Mouse (Mus musculus): ENCODE measurements at regions not wholly inside any gene's neighbourhood (a gene's known extent, or its start where the extent isn't known, plus 50 kb on each side); places are given as distances from the start of the nearest gene placed in this dataset.

DNA sequence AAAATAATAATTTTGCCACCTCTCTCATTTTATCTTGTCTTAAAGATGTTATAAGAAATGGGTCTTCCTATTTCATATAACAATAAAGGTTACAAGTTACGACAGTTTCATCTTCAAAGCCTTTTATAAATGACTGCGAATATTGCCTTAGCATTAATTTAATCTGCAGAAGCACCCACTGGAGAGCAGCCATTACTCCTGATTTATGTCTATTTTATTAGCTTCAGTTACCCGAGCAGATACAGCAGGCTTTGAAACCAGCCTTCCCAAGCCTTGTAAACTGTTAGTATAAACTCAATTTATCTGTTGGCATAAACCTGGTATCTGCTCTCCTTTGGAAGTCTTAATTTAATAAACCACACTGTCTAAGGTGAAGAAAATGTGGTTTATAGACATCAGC lies 2851.6 kb upstream of the Gm6569 start:
- no peak for DNase-seq

DNA sequence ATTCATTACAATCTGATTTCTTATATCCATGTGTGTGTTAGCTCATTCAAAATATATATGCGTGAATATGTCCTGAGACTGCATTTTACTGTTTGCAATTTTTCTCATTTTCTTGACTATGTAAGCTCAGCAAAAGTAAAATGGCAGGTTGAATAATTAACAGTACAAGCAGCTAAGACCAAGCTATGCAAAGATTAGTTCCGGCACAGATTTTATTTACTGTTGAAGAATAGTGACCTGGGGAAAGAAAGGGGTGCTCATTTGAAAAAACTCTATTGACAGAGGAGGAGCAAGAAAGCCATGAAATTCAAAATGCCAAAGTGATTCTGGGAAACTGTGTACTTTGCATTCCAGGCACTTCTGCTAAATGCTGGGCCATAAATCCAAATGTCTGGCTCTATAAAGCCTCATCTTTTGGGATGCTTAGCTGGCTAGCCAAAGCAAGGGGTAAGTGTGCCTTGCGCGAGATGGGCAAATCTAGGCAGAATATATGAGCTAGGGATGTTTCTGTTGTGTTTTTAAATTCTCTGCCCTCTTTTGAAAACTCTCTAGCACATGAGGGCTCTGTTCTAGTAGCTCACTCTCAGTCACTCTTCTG lies 2846.3 kb upstream of the Gm6569 start:
- no peak for DNase-seq

DNA sequence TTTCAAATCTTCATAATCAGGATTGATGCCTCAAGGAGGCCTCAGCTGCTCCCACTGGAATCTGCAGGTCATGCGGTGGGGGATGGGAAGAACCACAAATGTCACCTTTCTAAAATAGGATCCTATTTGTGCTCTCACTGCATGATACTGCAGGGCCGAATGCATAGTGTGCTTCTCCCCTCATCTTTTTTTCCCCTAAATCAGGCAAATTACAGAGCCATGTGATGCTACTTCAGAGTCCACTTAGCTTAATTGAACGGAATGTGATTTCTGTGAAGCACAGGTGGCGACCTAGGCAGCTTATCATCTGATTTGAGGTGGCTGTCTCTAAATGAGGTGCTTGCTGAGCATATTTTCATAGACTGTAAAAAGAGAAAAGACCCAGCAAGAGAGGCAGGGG lies 2841.0 kb upstream of the Gm6569 start:
- DNase-seq, result no peak

DNA sequence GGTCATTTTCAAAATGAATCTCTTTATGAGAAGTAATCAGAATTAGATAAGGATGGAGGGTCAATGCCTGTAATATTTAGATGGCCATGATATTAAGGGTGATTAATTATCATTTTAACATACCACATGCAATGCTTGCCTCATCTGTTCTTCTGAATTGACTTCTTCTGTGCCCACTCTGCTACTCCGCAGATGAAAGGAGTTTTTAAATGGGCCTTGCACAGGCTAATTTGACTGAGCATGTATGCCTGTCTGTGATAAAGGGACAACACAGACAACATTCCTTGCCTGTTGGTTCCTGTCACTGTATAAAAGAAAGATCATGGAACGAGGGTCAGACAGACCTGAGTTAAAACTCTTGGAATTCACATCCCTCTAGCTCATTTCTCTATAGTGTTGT lies 2824.0 kb upstream of the Gm6569 start:
- DNase-seq, result no peak

DNA sequence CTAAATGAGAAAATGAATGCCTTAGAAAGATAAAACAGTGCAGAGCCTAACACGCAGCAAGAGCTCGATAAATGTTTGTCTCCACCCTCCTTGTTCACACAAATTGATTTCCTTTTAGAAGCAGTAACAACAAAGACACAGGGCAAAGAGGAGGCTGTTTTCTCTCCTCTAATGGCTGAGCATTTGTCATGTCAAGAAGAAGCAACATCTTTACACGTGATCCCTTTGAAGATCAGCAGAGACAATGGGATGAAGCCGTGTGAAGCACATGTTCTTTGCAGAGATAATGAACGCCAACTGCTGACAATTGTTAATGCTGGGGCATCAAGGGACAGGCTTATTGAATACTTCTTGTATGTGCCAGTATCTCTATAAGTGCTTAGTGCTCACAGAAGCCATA lies 2823.6 kb upstream of the Gm6569 start:
- no peak for DNase-seq

DNA sequence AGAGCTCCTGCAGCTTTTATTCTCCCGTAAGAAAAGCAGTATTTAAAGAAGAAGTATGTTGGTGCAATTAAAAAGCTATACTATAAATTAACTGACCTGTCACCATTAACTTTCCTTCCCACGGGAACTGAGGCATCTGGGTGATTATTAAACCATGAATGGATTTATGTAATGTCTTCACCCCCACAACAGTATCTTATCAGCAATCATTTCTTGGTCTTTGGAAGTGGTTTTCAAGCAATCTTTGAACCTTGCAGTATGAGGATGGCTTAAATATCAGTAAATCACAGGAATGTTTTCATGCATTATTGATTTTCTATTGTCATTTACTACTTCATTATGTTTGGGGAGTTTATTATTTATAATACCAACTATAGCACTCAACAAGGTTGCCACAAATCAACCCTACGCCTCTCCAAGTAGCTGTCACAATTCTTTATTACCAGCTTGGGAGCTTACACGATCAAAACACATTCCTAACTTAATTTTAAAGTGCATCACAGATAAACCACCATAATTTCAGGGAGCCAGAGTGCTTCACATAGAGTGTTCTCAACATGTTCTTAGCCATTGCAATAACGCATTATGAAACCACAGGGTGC lies 2780.0 kb upstream of the Gm6569 start:
- no peak for DNase-seq

DNA sequence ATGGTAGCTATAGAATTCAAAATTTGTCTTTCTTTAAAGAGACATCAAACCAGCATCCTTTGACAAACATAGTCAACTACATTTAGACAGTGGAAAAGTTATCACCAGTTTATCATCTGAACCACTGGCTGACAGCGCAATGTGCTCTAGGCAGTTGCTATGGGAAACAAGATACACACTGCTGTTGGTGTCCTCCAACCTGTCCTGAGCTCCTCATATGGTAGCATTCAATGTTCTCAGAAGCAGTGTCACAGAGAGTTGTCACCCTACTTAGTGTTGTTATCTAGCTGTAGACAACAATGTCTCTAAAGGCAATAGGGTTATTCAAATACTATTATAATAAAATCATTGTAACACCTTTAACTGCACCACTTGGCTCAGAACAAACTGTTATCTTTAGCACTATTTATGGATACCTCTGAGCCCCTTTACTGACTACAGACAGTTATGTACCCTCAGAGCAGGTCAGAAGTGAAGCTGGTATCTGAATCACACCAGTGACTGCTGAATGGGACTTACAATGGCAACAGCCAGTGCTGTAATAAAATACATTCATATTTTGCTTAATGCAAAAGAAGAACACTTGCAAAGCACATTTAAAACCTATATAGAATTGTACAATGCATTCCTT lies 2747.9 kb upstream of the Gm6569 start:
- no peak for DNase-seq

DNA sequence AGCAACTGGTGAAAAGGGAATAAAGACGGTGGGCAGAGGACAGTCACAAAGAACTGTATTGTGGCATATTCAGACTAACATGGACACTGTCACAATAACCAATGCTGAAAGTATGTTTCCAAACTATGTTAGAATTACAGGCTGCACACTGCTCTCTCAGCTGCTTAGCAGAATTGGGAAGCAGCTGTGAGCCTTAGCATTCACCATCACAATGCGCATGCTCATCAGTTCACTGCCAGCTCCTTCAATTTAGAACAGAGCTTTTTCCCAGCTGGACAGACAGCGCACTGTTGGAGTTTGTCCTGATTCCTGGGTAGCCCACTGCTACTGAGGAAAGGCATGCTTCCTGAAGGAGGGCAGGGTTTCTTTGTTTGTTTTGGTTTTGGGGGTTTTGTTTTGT lies 2735.2 kb upstream of the Gm6569 start:
- no peak for DNase-seq

DNA sequence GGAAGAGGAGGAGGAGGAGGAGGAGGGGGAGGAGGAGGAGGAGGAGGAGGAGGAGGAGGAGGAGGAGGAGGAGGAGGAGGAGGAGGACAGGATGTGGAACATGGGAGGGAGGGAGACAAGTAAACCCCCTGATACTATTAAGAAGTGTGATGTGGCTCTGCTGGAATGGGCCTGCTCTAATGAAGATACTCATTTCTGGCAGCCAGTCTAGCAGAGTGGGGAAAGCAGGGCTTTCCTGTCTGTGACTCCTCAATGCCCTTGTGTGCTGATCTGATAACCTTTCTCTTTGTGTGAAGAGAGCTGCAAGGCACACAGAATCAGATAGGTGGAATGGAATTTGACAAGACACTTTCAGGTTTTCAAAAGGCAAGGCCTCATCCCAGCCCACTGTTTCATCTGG lies 2704.6 kb upstream of the Gm6569 start:
- DNase-seq, result no peak

DNA sequence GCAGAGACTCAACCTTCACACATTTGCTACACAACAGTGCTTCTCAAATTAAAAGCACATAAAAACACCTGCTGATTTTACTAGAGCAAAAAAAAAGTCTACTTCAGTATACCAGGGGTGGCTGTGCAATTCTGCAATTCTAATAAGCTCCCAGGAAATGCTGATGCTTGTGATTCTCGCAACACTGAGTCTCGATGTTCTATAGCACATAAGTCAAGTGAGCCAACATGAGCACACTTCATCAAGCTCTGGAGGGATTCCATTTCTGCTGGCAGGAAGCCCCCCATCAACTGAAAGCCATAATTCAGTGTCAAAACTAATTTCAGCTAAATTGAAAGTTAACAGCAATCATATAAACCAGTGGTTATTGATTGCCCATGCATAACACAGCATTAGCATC lies 2676.7 kb upstream of the Gm6569 start:
- DNase-seq, result no peak

DNA sequence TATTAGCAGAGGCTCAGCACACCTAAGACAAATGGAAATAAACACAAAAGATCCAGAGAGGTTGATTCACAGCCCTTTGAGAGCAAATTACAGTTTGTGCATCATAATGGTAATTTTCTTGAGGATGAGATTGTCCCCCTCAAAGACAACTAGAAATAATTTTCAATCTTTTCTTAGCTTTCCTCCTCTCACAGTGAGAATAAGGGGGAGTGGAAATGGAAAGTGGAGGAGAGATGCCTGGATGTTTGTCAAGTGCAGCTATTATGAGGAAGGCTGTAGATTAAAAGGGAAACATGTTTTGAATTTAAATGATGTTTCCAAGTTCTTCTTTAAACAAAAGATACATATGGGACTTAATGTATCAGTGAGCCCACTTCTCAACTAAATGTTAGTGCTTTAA lies 2672.3 kb upstream of the Gm6569 start:
- no peak for DNase-seq

DNA sequence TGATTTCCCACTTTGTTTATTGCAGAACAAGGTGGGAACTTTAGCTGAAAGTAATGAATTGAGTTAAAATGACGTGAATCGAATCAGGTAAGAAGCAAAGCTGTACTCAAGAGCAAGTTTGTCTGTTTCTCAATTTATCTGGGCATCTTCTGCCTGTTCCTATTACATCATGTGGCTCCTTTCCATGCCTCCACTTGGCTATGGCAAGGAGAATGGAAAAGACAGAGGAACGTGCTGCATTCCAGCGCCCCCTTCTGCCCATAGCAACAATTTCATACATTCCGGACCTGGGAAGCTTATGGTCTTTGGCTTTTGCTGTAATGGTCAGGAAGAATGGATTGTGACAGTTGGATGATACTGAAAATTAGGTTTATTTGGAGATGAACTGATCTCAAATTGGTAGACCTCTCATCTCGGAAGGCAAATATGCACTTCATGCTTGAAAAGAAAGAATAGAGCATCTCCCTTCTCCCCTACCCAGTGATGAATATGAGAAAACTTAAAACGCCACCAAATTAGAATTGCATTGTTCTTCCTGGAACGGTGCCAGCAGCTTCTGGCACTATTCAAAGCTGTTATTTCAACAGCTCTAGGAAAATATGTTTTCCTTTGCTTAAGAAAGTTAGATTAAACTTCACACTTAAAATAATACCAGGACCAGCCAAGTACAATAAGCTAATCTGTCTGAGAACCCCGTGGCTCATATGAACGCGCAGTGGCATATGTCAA lies 2639.2 kb upstream of the Gm6569 start:
- DNase-seq, result no peak

DNA sequence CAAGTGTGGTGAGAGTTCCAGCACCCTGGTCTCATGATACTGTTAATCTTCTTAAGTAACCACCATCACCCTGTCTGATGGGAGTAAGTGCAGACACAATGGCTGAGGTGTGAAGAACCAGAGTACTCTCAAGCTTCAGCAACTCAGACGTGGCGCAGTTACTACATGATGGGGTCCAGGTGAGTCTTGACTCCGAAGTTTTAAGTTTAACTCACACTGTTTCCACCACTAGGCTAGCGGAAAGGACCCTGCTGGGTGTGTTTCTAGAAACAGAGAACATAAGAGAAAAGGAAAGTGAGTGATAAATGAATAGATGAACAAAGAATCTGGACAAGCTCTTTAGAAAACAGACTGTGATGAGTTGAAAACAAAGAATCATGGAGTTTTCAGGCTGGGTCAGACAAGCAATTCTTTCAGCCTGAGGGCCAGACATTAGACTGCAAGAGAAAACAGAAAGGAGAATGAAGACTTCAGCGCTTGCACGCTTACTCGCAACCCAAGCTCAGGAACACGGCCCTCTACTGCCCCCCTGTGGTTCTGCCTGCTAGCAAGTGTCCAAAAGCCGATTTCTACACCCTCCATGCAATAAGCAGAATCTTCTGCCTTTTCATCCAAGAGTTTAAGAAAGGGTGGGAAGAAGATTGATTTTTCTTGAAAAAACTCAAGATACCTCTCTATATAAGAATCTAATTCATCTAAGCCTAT lies 2593.6 kb upstream of the Gm6569 start:
- DNase-seq, result peak; percentile 16

DNA sequence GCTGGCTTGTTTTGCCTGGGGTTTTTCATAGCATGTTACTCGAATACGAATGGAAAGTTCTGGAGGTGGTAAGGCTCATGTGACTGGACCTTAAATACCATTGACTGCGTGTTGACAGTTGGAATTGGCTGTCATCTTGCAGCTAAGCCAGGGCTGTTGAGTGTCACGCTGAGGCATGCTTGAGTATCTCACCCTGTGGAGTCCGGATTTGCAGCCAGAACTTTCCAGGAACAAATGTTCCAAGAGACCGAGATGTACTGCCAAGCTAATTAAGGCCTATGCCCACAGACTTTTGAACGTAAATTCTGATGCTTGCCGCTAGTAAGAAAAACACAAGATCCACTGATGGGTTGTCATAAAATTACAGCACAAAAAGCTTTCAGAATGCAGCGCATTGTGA lies 2590.8 kb upstream of the Gm6569 start:
- DNase-seq, result no peak

DNA sequence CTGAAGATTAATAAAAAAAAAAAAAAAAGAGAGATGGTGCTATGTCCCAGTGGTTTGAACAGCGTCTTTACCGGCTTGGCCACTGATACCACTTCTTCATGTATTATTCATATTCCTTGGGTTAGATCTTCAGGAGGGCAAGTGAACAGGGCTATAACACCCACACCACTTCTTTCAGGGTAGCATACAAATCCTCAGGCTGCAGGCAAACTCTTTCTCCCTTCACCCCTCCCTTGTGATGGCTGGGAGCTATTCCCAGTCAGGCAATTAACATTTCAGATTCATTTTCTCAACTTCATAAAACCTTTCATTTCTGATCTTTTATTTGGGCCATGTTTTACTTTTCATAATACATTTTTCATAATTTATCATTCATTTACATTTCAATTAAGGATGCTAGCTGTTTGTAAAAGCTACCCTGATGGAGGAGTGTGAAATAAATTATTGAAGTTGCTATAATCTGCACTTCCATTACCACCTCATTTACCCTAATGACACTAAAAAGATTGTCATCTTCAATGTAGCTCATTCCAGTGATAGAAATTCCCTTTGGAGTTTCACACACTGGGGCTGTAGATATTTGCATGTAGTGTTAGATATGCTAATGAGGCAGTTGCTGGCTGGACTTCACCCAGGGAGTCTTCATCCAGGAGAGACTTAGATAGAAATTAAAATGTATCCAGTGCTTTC lies 2558.3 kb upstream of the Gm6569 start:
- no peak for DNase-seq

DNA sequence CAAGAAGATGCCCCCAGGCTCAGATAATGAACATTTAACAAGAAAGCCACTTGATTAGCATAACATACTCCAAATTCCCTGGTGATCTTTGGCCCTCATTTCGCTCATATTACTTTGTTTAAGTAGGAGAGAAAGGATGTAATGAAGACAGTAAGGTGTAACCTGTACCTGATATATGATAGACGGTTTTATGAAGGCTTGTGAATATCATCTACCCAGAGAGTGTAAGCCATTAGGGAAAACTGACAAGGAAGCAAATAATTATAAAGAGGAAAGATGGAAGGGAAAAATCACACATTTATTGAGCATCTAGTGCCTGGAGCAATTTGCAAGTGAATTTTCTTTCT lies 2557.8 kb upstream of the Gm6569 start:
- DNase-seq, result no peak

DNA sequence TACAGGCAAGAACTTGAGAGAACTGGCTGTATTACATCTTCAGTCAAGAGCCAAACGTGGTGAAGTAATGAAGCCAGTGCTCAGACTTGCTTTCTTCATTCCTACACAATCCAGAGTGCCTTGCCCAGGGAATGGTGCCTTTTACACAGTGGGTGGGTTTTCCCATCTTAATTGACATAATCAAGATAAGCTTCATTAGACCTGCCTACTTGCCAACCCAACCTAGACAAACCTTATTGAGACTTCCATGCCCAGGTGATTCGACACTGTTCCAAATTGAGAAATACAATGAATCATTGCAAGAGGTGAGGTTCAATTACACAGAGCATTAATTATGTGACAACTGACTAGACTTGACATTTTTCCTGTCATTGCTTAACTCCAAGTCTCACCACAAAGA lies 2557.0 kb upstream of the Gm6569 start:
- no peak for DNase-seq

DNA sequence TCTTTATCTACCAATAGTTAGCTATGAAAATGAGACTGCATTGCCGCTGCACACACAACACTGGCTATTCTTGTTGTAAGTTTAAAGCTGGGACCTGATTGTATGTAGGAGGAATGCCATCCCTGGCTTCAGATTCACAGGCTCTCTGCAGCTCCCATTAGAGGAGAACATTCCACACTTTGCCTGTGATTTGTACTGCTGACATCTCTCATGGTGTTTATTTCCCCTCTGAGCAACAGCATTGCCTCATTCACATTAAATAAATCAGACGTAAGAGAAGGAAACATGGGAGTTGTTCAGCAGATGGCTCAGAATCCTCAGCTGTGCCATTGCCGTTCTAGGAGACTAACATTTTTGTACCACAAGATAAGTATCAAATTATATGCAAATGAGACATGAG lies 2550.6 kb upstream of the Gm6569 start:
- DNase-seq, result no peak

DNA sequence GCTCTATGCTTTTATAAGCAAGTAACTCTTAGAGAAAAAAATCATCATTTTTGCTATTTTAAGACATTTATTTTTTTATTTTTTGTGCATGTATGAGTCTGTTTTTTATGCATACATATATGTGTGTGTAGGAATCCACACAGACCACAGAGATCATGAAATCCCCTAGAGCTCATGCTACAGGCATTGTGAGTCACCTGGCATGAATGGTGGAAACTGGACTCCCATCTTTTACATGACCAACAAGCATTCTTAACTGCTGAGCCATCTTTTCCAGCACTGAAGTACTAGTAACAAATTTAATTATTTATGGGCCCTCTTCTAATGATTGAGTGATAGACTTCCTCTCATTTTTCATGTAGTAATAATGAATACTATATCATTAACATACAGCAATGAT lies 2531.8 kb upstream of the Gm6569 start:
- DNase-seq, result no peak

DNA sequence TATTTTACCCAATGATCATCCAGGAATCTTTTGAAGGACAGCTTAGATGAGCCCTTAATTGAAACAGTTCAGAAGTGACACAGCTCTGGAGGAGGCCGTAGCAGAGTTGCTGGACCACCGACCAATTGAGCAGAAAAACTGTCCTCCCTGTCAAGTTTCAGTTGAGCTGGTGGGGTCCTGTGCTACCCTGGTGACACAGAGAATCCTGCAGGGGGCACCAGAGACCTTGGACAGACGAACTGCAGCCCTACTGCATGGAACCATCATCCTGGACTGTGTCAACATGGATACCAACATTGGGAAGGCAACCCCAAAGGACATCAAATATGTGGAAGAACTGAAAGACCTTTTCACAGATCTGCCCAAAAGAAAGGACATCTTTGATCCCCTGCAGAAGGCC lies 2524.1 kb upstream of the Gm6569 start:
- DNase-seq, result no peak

DNA sequence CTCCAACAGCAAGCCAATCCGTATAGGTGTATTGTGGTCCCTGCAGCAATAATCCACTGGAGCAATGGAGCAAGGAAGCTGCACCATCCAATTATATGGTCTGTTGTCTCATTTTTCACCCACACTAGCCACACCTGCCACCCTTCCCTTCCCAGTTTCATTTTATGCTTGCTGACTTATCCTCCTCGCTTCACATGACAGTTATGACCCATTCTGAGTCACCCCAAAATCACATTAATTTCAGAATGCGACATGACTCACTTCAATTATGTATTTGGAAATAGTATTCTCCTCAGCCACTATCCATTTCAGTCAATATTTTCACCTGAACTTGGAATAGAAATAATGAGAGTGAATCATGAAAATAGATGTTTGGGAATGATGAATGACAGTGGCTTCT lies 2507.8 kb upstream of the Gm6569 start:
- DNase-seq, result no peak

DNA sequence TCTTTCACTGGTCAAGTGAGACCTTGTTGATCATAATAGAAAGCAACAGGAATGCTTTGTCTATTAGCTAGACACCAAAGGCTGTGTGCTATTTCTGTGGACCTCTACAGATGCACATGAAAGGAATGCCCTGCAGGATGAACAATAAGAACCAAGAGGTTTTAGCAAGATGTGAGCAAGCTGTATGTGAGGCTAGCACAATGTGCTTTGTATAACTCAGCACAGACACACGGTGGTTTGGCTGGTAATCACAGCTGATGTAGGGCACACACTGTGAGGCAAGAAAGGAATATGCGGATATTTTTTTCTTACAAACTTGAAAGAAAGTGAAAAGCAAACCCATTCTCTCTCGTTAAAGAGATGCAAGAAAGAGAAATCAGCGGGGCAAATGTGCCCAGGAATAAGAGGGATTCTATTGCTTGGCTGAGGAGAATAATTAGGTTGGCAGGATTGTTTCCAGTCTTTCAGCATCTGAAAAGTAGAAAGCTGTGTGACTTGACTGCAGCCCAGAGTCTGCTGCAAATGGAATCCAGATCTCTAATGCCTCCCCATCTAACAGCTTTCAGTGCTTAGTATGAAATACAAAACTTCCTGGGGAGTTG lies 2476.1 kb upstream of the Gm6569 start:
- no peak for DNase-seq

DNA sequence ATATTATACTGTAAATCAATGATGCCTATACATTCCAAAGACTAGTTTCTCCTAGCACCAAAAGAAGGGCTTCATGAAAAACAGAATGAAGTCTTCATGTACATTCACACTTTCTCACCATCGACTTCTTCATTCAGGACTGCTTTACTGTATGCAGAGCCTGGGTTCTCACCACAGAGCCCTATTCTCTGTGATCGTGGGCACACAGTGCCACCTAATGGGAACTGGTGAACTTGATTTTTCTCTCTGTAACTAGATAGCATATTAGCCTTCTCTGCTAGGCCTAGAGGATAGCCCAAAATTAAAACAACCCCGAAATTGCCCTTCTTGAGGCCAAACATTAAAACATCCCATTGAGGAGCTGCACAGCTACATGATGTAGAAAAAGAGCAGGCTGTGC lies 2458.6 kb upstream of the Gm6569 start:
- peak; percentile 1 for DNase-seq

Data from cerebellum, adult 11-12 months (tissue).